In genomic region chr4:109405415-109405814, GRCm38 (mm10) we compare ENCODE assay signal across 8 mouse cellular contexts. TPM values are rescaled to one million over a fixed set of nuclear protein-coding genes. Genes with fewer than 3 reads are reported as not detected.
DNase-seq lines count a peak whose midpoint lies in the region; ATAC-seq and TF ChIP-seq lines count a peak whose summit lies in the region.

No protein-coding gene starts in this region.

- intact Hi-C loops in gastrocnemius, adult 2 months (cut with DNase I), result no loop called here
- intact Hi-C loops in gastrocnemius, postnatal 14 days (cut with DNase I; ENCODE audit: low total_unique reads), result no loop called here

- H3K4me3 ChIP-seq in gastrocnemius, adult 2 months, result no peak overlapping the region
- 0 out of 2 replicates have a peak overlapping the region, but pooled peaks have one; percentile 2 for H3K4me3 ChIP-seq in neural tube, embryonic 11.5 days (ENCODE audit: low read depth, low read length)
- no peak overlapping the region for H3K4me3 ChIP-seq in neural tube, embryonic 15.5 days (replicated peaks)
- H3K4me3 ChIP-seq in liver, embryonic 12.5 days, result peak overlapping the region; percentile 76
- no peak overlapping the region for H3K4me3 ChIP-seq in stomach, postnatal 0 days (ENCODE audit: low read depth, low read length)

- no peak for TF ChIP-seq EP300 in stomach, postnatal 0 days (optimal IDR thresholded peaks at IDR 0.05)

- no peak for DNase-seq in gastrocnemius, adult 2 months
- no peak for DNase-seq in gastrocnemius, postnatal 14 days
- peak; percentile 23 for DNase-seq in neural tube, embryonic 11.5 days (ENCODE audit: low spot score)
- no peak for DNase-seq in stomach, postnatal 0 days (ENCODE audit: low spot score)
- no peak for DNase-seq in left cerebral cortex, adult 18-20 months (ENCODE audit: low spot score in 2 of 2)

- H3K9ac ChIP-seq in neural tube, embryonic 11.5 days (ENCODE audit: low read length), result no peak overlapping the region
- no peak overlapping the region for H3K9ac ChIP-seq in neural tube, embryonic 15.5 days (replicated peaks)
- H3K9ac ChIP-seq in liver, embryonic 12.5 days, result peak overlapping the region; percentile 90
- no peak overlapping the region for H3K9ac ChIP-seq in stomach, postnatal 0 days (ENCODE audit: low read length)

- H3K27ac ChIP-seq in gastrocnemius, adult 2 months, result 0 out of 2 replicates have a peak overlapping the region, but pooled peaks have one; percentile 54
- no peak overlapping the region for H3K27ac ChIP-seq in neural tube, embryonic 11.5 days (ENCODE audit: low read depth, low read length)
- H3K27ac ChIP-seq in neural tube, embryonic 15.5 days (replicated peaks), result no peak overlapping the region
- H3K27ac ChIP-seq in liver, embryonic 12.5 days, result peak overlapping the region; percentile 99
- H3K27ac ChIP-seq in stomach, postnatal 0 days (replicated peaks), result peak overlapping the region; percentile 87

- ATAC-seq in neural tube, embryonic 11.5 days (ENCODE audit: insufficient read depth, low FRiP score, low TSS enrichment), result 0 out of 2 replicates have a peak, but pooled peaks have one; percentile 41
- ATAC-seq in neural tube, embryonic 15.5 days (ENCODE audit: low FRiP score), result no peak
- peak; percentile 17 for ATAC-seq in liver, embryonic 12.5 days
- ATAC-seq in stomach, postnatal 0 days (ENCODE audit: low FRiP score, low TSS enrichment), result no peak
- ATAC-seq in monocyte, adult 5-6 weeks (replicated peaks; ENCODE audit: insufficient number of reproducible peaks, low FRiP score, low TSS enrichment, poor library complexity, severe bottlenecking), result no peak

- no peak for TF ChIP-seq CTCF in gastrocnemius, adult 2 months (IDR thresholded peaks at IDR 0.05)
- no peak for TF ChIP-seq CTCF in stomach, postnatal 0 days (IDR thresholded peaks at IDR 0.05; ENCODE audit: low read depth)

- H3K4me1 ChIP-seq in neural tube, embryonic 11.5 days (ENCODE audit: control insufficient read depth, insufficient read depth, low read length), result peaks cover 6% of the 10 kb centered on the region; the same call in 1 of the 2 replicates
- H3K4me1 ChIP-seq in neural tube, embryonic 15.5 days, result peaks cover 20% of the 10 kb centered on the region
- H3K4me1 ChIP-seq in liver, embryonic 12.5 days, result peaks cover 60% of the 10 kb centered on the region
- no peaks in the 10 kb centered on the region; the same call in 1 of the 2 replicates for H3K4me1 ChIP-seq in stomach, postnatal 0 days (replicated peaks; ENCODE audit: control insufficient read depth, insufficient read depth)

- no peaks in the 10 kb centered on the region for H3K36me3 ChIP-seq in neural tube, embryonic 11.5 days (ENCODE audit: control insufficient read depth, insufficient read depth, low read length)
- no peaks in the 10 kb centered on the region for H3K36me3 ChIP-seq in neural tube, embryonic 15.5 days
- H3K36me3 ChIP-seq in liver, embryonic 12.5 days, result peaks cover 46% of the 10 kb centered on the region
- no peaks in the 10 kb centered on the region for H3K36me3 ChIP-seq in stomach, postnatal 0 days (ENCODE audit: control insufficient read depth, insufficient read depth, low read length)

- H3K9me3 ChIP-seq in neural tube, embryonic 11.5 days (ENCODE audit: control insufficient read depth, low read length), result no peaks in the 10 kb centered on the region
- H3K9me3 ChIP-seq in neural tube, embryonic 15.5 days (replicated peaks), result no peaks in the 10 kb centered on the region
- no peaks in the 10 kb centered on the region for H3K9me3 ChIP-seq in liver, embryonic 12.5 days (replicated peaks)
- no peaks in the 10 kb centered on the region for H3K9me3 ChIP-seq in stomach, postnatal 0 days (ENCODE audit: control insufficient read depth, low read length)

- WGBS in neural tube, embryonic 11.5 days, result 57% methylated on average over 8 of the region's 8 CpGs
- 40% methylated on average over 8 of the region's 8 CpGs for WGBS in neural tube, embryonic 15.5 days
- 53% methylated on average over 8 of the region's 8 CpGs for WGBS in liver, embryonic 12.5 days (ENCODE audit: insufficient replicate concordance)
- 62% methylated on average over 8 of the region's 8 CpGs for whole genome bisulfite sequencing in stomach, postnatal 0 days

- peaks cover 5% of the 10 kb centered on the region; the same call in 1 of the 2 replicates for H3K27me3 ChIP-seq in neural tube, embryonic 11.5 days (ENCODE audit: control insufficient read depth, insufficient read depth, low read length)
- 0 out of 2 replicates have a peak, but pooled peaks cover 3% of the 10 kb centered on the region for H3K27me3 ChIP-seq in neural tube, embryonic 15.5 days (replicated peaks)
- no peaks in the 10 kb centered on the region for H3K27me3 ChIP-seq in liver, embryonic 12.5 days (replicated peaks)
- H3K27me3 ChIP-seq in stomach, postnatal 0 days (ENCODE audit: control insufficient read depth, insufficient read depth, low read length), result no peaks in the 10 kb centered on the region

- H3K4me2 ChIP-seq in neural tube, embryonic 11.5 days (ENCODE audit: low read depth), result no peak overlapping the region
- H3K4me2 ChIP-seq in neural tube, embryonic 15.5 days, result no peak overlapping the region
- peak overlapping the region; percentile 91 for H3K4me2 ChIP-seq in liver, embryonic 12.5 days
- peak overlapping the region; percentile 97 for H3K4me2 ChIP-seq in stomach, postnatal 0 days (replicated peaks; ENCODE audit: low read depth)

RNA-seq across cellular contexts. Expression of gene Ttc39a, which starts 1.0 kb away (rescaled TPM):
- total RNA-seq in gastrocnemius, adult 2 months (2021), result under 1 TPM in 1 of 2 experiments, not detected in 1; 0.15 TPM
- under 1 TPM; 0.25 to 0.44 TPM for total RNA-seq in gastrocnemius, postnatal 14 days (2021)
- 1.9 and 2.7 TPM in 2 replicates for polyA plus RNA-seq in neural tube, embryonic 11.5 days (2014; fragmentation: Nextera tagmentation; extraction: Ambion mirVana)
- 4.9 and 6.2 TPM in 2 replicates for polyA plus RNA-seq in neural tube, embryonic 15.5 days (2015; fragmentation: Nextera tagmentation; extraction: Ambion mirVana)
- polyA plus RNA-seq in liver, embryonic 12.5 days (2016; fragmentation: Nextera tagmentation; extraction: Ambion mirVana), result 12.9 and 13.7 TPM in 2 replicates
- 29.7 and 30.2 TPM in 2 replicates for polyA plus RNA-seq in stomach, postnatal 0 days (2015; fragmentation: Nextera tagmentation; extraction: Ambion mirVana)
- 1 to 10 TPM; 2.7 to 4.3 TPM for total RNA-seq in left cerebral cortex, adult 18-20 months (2021)
- total RNA-seq in monocyte, adult 5-6 weeks (2017), result not detected in 3 replicates

Comparison
In these comparisons a context has a peak if more than half of its experiments do, and no peak if none do; other contexts are left out.
1. H3K4me3 ChIP-seq: peak in neural tube, embryonic 11.5 days (single experiment) and liver, embryonic 12.5 days (single experiment); none in gastrocnemius, adult 2 months (single experiment), neural tube, embryonic 15.5 days (single experiment) and stomach, postnatal 0 days (single experiment).
2. ATAC-seq: peak in neural tube, embryonic 11.5 days (single experiment) and liver, embryonic 12.5 days (single experiment); none in neural tube, embryonic 15.5 days (single experiment), stomach, postnatal 0 days (single experiment) and monocyte, adult 5-6 weeks (single experiment).
3. H3K27ac ChIP-seq: peak in gastrocnemius, adult 2 months (single experiment), liver, embryonic 12.5 days (single experiment) and stomach, postnatal 0 days (single experiment); none in neural tube, embryonic 11.5 days (single experiment) and neural tube, embryonic 15.5 days (single experiment).
4. H3K4me2 ChIP-seq: peak in liver, embryonic 12.5 days (single experiment) and stomach, postnatal 0 days (single experiment); none in neural tube, embryonic 11.5 days (single experiment) and neural tube, embryonic 15.5 days (single experiment).